Mouse (Mus musculus): ENCODE measurements around the gene Icam1. TPM values are rescaled to one million over a fixed set of nuclear protein-coding genes. Genes with fewer than 3 reads are reported as not detected.

Icam1 gene
- polyA plus RNA-seq, 1 experiment: 3.6 TPM

GRCm38 (mm10) chr9:21051578-21051977 is 35.8 kb downstream of the Icam1 start:
- TF ChIP-seq CTCF (IDR thresholded peaks at IDR 0.05; ENCODE audit: extremely low read depth, insufficient read depth, low read length): no peak
- TF ChIP-seq POLR2A (IDR thresholded peaks at IDR 0.05; ENCODE audit: extremely low read depth, insufficient read depth, low read length): no peak
- Histone ChIP-seq H3K27ac (ENCODE audit: insufficient read depth, low read length) (no peak overlapping the region), H3K4me1 (ENCODE audit: control insufficient read depth, insufficient read depth, low read length) (no peaks in the 10 kb centered on the region), H3K4me3 (ENCODE audit: insufficient read depth, low read length) (no peak overlapping the region)

GRCm38 (mm10) chr9:21062928-21063327 is 47.1 kb downstream of the Icam1 start:
- no peaks in the 10 kb centered on the region; the same call in 1 of the 2 replicates for H3K4me1 ChIP-seq (ENCODE audit: control insufficient read depth, insufficient read depth, low read length)
- peak overlapping the region; percentile 51 for H3K27ac ChIP-seq (ENCODE audit: insufficient read depth, low read length)
- H3K4me3 ChIP-seq (ENCODE audit: insufficient read depth, low read length): no peak overlapping the region
- TF ChIP-seq CTCF (IDR thresholded peaks at IDR 0.05; ENCODE audit: extremely low read depth, insufficient read depth, low read length) (no peak), POLR2A (IDR thresholded peaks at IDR 0.05; ENCODE audit: extremely low read depth, insufficient read depth, low read length) (no peak)

- Histone ChIP-seq H3K4me3 (ENCODE audit: insufficient read depth, low read length) (no peak within 1 kb of the TSS), H3K27ac (ENCODE audit: insufficient read depth, low read length) (no peak within 1 kb of the TSS), H3K4me1 (ENCODE audit: control insufficient read depth, insufficient read depth, low read length) (peaks cover 7% of the 10 kb centered on the region)
- TF ChIP-seq POLR2A (IDR thresholded peaks at IDR 0.05; ENCODE audit: extremely low read depth, insufficient read depth, low read length) (no peak), CTCF (IDR thresholded peaks at IDR 0.05; ENCODE audit: extremely low read depth, insufficient read depth, low read length) (no peak)
Measured at GRCm38 (mm10) chr9:21067006-21067684, 51.4 kb downstream of the Icam1 start, which contains the start of gene Zglp1. Zglp1 (minus strand) TSS chr9:21067093.

GRCm38 (mm10) chr9:21072641-21073040 is 56.9 kb downstream of the Icam1 start:
- peak overlapping the region; percentile 16; the same call in 1 of the 2 replicates for H3K27ac ChIP-seq (ENCODE audit: insufficient read depth, low read length)
- H3K4me1 ChIP-seq (ENCODE audit: control insufficient read depth, insufficient read depth, low read length): peaks cover 7% of the 10 kb centered on the region
- peak overlapping the region; percentile 70 for H3K4me3 ChIP-seq (ENCODE audit: insufficient read depth, low read length)
- no peak for TF ChIP-seq POLR2A (IDR thresholded peaks at IDR 0.05; ENCODE audit: extremely low read depth, insufficient read depth, low read length)
- no peak for TF ChIP-seq CTCF (IDR thresholded peaks at IDR 0.05; ENCODE audit: extremely low read depth, insufficient read depth, low read length)

- Histone ChIP-seq H3K4me1 (ENCODE audit: control insufficient read depth, insufficient read depth, low read length) (peaks cover 7% of the 10 kb centered on the region), H3K4me3 (ENCODE audit: insufficient read depth, low read length) (peak within 1 kb of the TSS; percentile 70), H3K27ac (ENCODE audit: insufficient read depth, low read length) (peak within 1 kb of the TSS; percentile 31)
- peak; percentile 83 for TF ChIP-seq POLR2A (IDR thresholded peaks at IDR 0.05; ENCODE audit: extremely low read depth, insufficient read depth, low read length)
- TF ChIP-seq CTCF (IDR thresholded peaks at IDR 0.05; ENCODE audit: extremely low read depth, insufficient read depth, low read length): no peak
Measured at GRCm38 (mm10) chr9:21073044-21073840, 57.5 kb downstream of the Icam1 start, which contains the start of the genes Gm49373 and Fdx1l. Gm49373 (minus strand) TSS chr9:21073096. Fdx1l (minus strand) TSS chr9:21073614.

GRCm38 (mm10) chr9:21074173-21074572 is 58.4 kb downstream of the Icam1 start:
- H3K4me3 ChIP-seq (ENCODE audit: insufficient read depth, low read length): no peak overlapping the region
- peaks cover 7% of the 10 kb centered on the region for H3K4me1 ChIP-seq (ENCODE audit: control insufficient read depth, insufficient read depth, low read length)
- TF ChIP-seq POLR2A (IDR thresholded peaks at IDR 0.05; ENCODE audit: extremely low read depth, insufficient read depth, low read length): no peak
- no peak for TF ChIP-seq CTCF (IDR thresholded peaks at IDR 0.05; ENCODE audit: extremely low read depth, insufficient read depth, low read length)
- no peak overlapping the region for H3K27ac ChIP-seq (ENCODE audit: insufficient read depth, low read length)

- Histone ChIP-seq H3K27ac (ENCODE audit: insufficient read depth, low read length) (no peak overlapping the region), H3K4me1 (ENCODE audit: control insufficient read depth, insufficient read depth, low read length) (peaks cover 7% of the 10 kb centered on the region), H3K4me3 (ENCODE audit: insufficient read depth, low read length) (no peak overlapping the region)
- TF ChIP-seq POLR2A (IDR thresholded peaks at IDR 0.05; ENCODE audit: extremely low read depth, insufficient read depth, low read length) (no peak), CTCF (IDR thresholded peaks at IDR 0.05; ENCODE audit: extremely low read depth, insufficient read depth, low read length) (no peak)
Measured at GRCm38 (mm10) chr9:21075625-21076024, 59.8 kb downstream of the Icam1 start.

Other genes starting within 250 kb of the Icam1 start
- gene Col5a3, start 200.9 kb upstream of the Icam1 start, polyA plus RNA-seq (2012; rRNA removed): 1.2 and 1.3 TPM in 2 replicates
- gene Rdh8, start 197.5 kb upstream of the Icam1 start, polyA plus RNA-seq (2012; rRNA removed): not detected in 2 replicates
- gene A230050P20Rik, start 147.3 kb upstream of the Icam1 start, polyA plus RNA-seq (2012; rRNA removed): 237 and 256 TPM in 2 replicates
- 12.6 and 14.5 TPM in 2 replicates for gene Angptl6, start 136.3 kb upstream of the Icam1 start, polyA plus RNA-seq (2012; rRNA removed)
- gene Ppan, start 127.8 kb upstream of the Icam1 start, polyA plus RNA-seq (2012; rRNA removed): 41.7 and 43.4 TPM in 2 replicates
- 114 and 115 TPM in 2 replicates for gene Eif3g, start 117.4 kb upstream of the Icam1 start, polyA plus RNA-seq (2012; rRNA removed)
- gene Dnmt1, start 56.1 kb upstream of the Icam1 start, polyA plus RNA-seq (2012; rRNA removed): 31.7 and 31.9 TPM in 2 replicates
- 1.4 and 1.5 TPM in 2 replicates for gene S1pr2, start 39.2 kb upstream of the Icam1 start, polyA plus RNA-seq (2012; rRNA removed)
- gene Mrpl4, start 13.2 kb upstream of the Icam1 start, polyA plus RNA-seq (2012; rRNA removed): 108 and 109 TPM in 2 replicates
- 1.7 and 2.3 TPM in 2 replicates for gene Icam4, start 13.4 kb downstream of the Icam1 start, polyA plus RNA-seq (2012; rRNA removed)
- 176 and 200 TPM in 2 replicates for gene Icam5, start 16.1 kb downstream of the Icam1 start, polyA plus RNA-seq (2012; rRNA removed)
- gene Zglp1, start 51.1 kb downstream of the Icam1 start, polyA plus RNA-seq (2012; rRNA removed): 1.8 and 2.1 TPM in 2 replicates
- gene Gm49373, start 57.1 kb downstream of the Icam1 start, polyA plus RNA-seq (2012; rRNA removed): 2.4 and 2.7 TPM in 2 replicates
- 157 and 160 TPM in 2 replicates for gene Fdx1l, start 57.6 kb downstream of the Icam1 start, polyA plus RNA-seq (2012; rRNA removed)
- gene Gm38431, start 76.0 kb downstream of the Icam1 start, polyA plus RNA-seq (2012; rRNA removed): 2.3 and 3.0 TPM in 2 replicates
- 24.3 and 26.1 TPM in 2 replicates for gene Raver1, start 76.0 kb downstream of the Icam1 start, polyA plus RNA-seq (2012; rRNA removed)
- gene Tyk2, start 115.3 kb downstream of the Icam1 start, polyA plus RNA-seq (2012; rRNA removed): 16.4 and 18.6 TPM in 2 replicates
- gene Cdc37, start 134.0 kb downstream of the Icam1 start, polyA plus RNA-seq (2012; rRNA removed): 158 and 168 TPM in 2 replicates
- 77.0 and 80.1 TPM in 2 replicates for gene Pde4a, start 149.7 kb downstream of the Icam1 start, polyA plus RNA-seq (2012; rRNA removed)
- gene Keap1, start 223.4 kb downstream of the Icam1 start, polyA plus RNA-seq (2012; rRNA removed): 62.3 and 65.9 TPM in 2 replicates
- 20.8 and 24.3 TPM in 2 replicates for gene S1pr5, start 232.5 kb downstream of the Icam1 start, polyA plus RNA-seq (2012; rRNA removed)
- 40.3 and 42.7 TPM in 2 replicates for gene Atg4d, start 249.3 kb downstream of the Icam1 start, polyA plus RNA-seq (2012; rRNA removed)